Mouse (Mus musculus) spleen, adult 2 months (tissue): ENCODE data around the gene Palm3.

Source experiments
- CTCF ChIP-seq: fragments of 200-500 bp; IDR thresholded peaks from 2 replicates; pipeline ENCODE4 v1.5.1; 2011; ENCODE audit warnings: mild to moderate bottlenecking, inconsistent platforms; ENCODE audit not compliant: insufficient read depth, insufficient read length, insufficient replicate concordance; ENCODE audit errors: extremely low read depth
- POLR2A ChIP-seq: fragments of 200-500 bp; IDR thresholded peaks from 2 replicates; pipeline ENCODE4 v1.6.1; 2011; ENCODE audit warnings: low read depth, low read length, inconsistent platforms

GRCm38 (mm10) chr8:83972150-83973120 lies 48.8 kb upstream of the Palm3 start, which contains the start of gene Prkaca:
- TF ChIP-seq CTCF (no peak), POLR2A (peak; percentile 12; the same call in 1 of the 2 replicates)
